Mouse (Mus musculus) liver, embryonic 16.5 days (tissue): ENCODE measurements at regions not wholly inside any gene's neighbourhood (a gene's known extent, or its start where the extent isn't known, plus 50 kb on each side); places are given as distances from the start of the nearest gene placed in this dataset.
A peak's percentile ranks its signal among the peaks of the same experiment; 100 is the strongest.

Experiments used
- ATAC-seq: fragments of 200-750 bp; cut with Nextera tagmentation; 2 replicates; pipeline ENCODE4 v1.8.0; 2017; ENCODE audit warnings: low read depth, mild to moderate bottlenecking, moderate number of reproducible peaks, moderate library complexity
- H3K27ac ChIP-seq: fragments of 300-500 bp; sonication (generic); 2 replicates; pipeline ENCODE4 v1.5.1; 2014; ENCODE audit warnings: mild to moderate bottlenecking, low read length
- H3K27me3 ChIP-seq: fragments of 300-500 bp; sonication (generic); 2 replicates; pipeline ENCODE4 v1.6.1; 2014; ENCODE audit warnings: low read depth, low read length, mixed read lengths; ENCODE audit not compliant: control insufficient read depth, insufficient read depth
- H3K36me3 ChIP-seq: fragments of 300-500 bp; sonication (generic); 2 replicates; pipeline ENCODE4 v1.6.1; 2014; ENCODE audit warnings: mild to moderate bottlenecking; ENCODE audit not compliant: control insufficient read depth, insufficient read depth
- H3K4me1 ChIP-seq: fragments of 300-500 bp; sonication (generic); 2 replicates; pipeline ENCODE4 v1.6.1; 2014; ENCODE audit warnings: low read depth, low read length, mixed read lengths; ENCODE audit not compliant: control insufficient read depth
- H3K4me2 ChIP-seq: fragments of 300-500 bp; sonication (generic); 2 replicates; pipeline ENCODE4 v1.6.1; 2014; ENCODE audit warnings: low read depth, low read length, mixed read lengths
- H3K4me3 ChIP-seq: fragments of 300-500 bp; sonication (generic); 2 replicates; pipeline ENCODE4 v1.5.1; 2014; ENCODE audit warnings: low read depth, mild to moderate bottlenecking, low read length
- H3K9ac ChIP-seq: fragments of 300-500 bp; sonication (generic); 2 replicates; pipeline ENCODE4 v1.6.1; 2014; ENCODE audit warnings: low read depth, low read length
- H3K9me3 ChIP-seq: fragments of 300-500 bp; sonication (generic); replicated peaks from 2 replicates; pipeline ENCODE4 v1.6.1; 2016; ENCODE audit warnings: low read length; ENCODE audit not compliant: control insufficient read depth
- WGBS: fragments of 180-500 bp; shearing (Covaris S2); extraction: QIAGEN DNeasy Blood & Tissue Kit; methylation state at CpG from one replicate; pipeline ENCODE4 v1.1.7; 2014; ENCODE audit not compliant: insufficient replicate concordance; 5-methylcytosine and 5-hydroxymethylcytosine counted together

DNA sequence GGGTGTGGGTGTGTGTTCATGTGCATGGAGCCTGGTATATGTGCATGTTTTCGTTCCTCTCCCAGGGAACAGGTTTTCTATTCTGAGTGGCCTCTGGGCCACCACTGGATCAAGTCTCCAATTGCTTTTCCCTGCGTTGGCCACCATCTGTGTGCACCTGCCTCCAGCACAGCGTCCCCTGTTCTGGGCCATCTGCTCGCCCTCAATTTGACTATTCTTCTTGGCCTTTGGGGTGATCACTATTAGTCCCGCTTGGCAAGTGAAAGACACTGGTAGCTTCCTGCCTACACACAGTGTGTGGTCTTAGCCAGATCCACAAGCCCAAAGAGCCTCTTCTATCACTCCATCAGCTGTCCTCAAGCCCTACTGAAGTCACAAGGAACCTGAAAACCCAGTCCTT lies 80.8 kb upstream of the Ppp1r26 start:
- Histone ChIP-seq H3K36me3 (no peaks in the 10 kb centered on the region), H3K4me2 (no peak overlapping the region), H3K27ac (no peak overlapping the region), H3K9ac (no peak overlapping the region), H3K9me3 (no peaks in the 10 kb centered on the region), H3K27me3 (no peaks in the 10 kb centered on the region), H3K4me3 (no peak overlapping the region), H3K4me1 (no peaks in the 10 kb centered on the region)
- no peak for ATAC-seq
- WGBS: 68% methylated on average over 5 of the region's 5 CpGs

DNA sequence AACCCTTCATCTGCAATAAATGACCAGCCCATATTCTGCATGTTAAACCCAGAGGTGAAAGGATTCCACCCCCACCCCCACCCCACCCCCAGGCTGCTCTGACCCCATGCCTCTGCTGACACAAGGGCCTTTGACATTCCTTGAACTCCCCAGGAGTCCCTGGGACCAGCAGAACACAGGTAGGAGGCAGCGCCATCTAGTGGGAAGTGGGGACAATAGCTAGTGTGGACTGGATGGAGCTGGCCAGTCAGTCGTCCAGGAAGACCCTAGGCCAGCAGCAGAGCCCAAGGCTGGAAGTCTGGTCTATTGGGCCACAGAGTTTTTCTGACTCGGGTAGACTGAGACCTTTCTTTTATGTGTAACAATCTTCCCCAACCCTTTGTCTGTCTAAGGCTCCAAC lies 71.8 kb upstream of the Ppp1r26 start:
- no peaks in the 10 kb centered on the region for H3K9me3 ChIP-seq
- no peak overlapping the region for H3K4me3 ChIP-seq
- H3K27ac ChIP-seq: no peak overlapping the region
- no peak overlapping the region for H3K4me2 ChIP-seq
- no peaks in the 10 kb centered on the region for H3K36me3 ChIP-seq
- ATAC-seq: no peak
- H3K27me3 ChIP-seq: no peaks in the 10 kb centered on the region
- H3K4me1 ChIP-seq: peaks cover 12% of the 10 kb centered on the region
- WGBS: 3% methylated on average over 3 of the region's 3 CpGs
- H3K9ac ChIP-seq: no peak overlapping the region

DNA sequence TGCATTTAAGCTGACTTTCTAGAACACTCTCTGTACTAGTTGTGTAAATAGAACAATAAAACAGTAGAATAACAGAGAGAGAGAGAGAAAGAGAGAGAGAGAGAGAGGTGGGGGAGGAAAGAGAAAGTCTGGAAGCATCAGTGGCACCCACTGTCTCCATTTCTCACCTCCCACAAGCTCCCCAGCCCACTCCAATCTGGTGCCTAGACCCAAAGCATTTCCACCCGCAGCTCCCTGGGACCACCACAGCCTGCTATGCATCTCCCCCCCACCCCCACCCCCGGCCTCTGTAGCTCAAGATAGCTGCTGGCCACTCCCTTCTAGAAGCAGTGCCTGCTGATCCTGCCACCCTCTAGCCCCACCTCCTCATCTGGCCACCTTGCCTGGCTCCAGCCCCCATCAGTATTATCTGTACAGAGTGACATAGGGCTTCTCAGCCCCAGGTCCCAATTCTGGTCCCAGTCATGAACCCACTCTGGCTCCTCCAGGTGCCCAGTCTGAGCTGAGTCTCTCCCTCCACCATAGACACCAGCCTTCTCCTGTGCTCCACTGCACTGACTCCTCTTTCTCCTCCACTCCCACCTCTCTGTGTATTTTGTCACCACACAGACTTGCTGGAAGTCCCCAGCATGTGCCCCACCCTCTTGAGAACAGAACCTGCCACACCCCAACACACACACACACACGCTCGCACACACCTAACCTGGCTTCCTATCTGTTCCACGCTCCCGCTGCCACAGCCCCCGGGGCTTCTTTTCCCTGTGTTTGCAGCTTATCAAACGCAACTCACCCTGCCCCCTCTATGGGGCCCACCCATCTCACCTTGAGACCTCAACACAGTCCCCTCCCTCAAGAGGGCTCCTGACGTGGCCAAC lies 68.4 kb upstream of the Ppp1r26 start:
- Histone ChIP-seq H3K4me1 (peaks cover 12% of the 10 kb centered on the region), H3K27ac (no peak overlapping the region; the same call in 1 of the 2 replicates), H3K4me2 (peak overlapping the region; percentile 51), H3K27me3 (no peaks in the 10 kb centered on the region), H3K36me3 (no peaks in the 10 kb centered on the region), H3K9ac (no peak overlapping the region), H3K4me3 (no peak overlapping the region), H3K9me3 (no peaks in the 10 kb centered on the region)
- ATAC-seq: peak; percentile 78
- WGBS: 22% methylated on average over 9 of the region's 9 CpGs

DNA sequence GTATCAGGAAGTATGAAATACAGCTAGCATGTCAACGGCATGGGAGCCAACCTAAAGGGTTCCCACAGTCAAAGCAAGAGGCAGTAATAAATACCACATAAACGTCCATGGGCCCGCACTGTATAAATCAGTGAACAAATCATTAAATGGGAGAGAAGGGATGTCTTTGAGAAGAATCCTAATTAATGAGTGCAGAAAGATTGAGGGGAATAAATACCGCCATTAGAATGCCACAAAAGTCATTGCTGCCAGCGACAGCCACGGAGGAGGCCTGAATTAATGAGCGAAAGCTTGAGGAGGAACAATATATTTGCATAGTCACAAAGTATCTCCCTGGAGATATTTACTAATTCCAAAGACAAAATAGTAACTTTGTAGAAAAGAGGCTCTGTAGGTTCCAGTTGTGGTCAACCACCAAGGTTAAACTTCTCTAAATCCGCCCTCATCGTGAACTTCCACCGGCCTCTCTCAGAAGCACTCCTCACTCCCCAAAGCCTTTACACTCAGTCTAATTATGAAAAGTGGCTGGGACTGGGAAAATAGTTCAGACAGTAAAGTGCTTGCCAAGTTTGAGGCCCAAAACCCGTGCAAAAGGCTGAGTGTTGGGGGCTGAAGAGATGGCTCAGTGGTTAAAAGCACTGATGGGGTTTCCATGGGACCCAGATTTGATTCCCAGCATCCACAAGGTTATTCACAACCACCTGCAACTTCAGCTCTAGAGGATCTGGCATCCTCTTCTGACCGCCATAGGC lies 64.4 kb upstream of the Ppp1r26 start:
- Histone ChIP-seq H3K9ac (no peak overlapping the region), H3K9me3 (no peaks in the 10 kb centered on the region), H3K4me1 (peaks cover 12% of the 10 kb centered on the region), H3K4me3 (no peak overlapping the region), H3K27ac (no peak overlapping the region), H3K27me3 (no peaks in the 10 kb centered on the region), H3K4me2 (no peak overlapping the region), H3K36me3 (no peaks in the 10 kb centered on the region)
- no peak for ATAC-seq
- WGBS: 66% methylated on average over 12 of the region's 12 CpGs

DNA sequence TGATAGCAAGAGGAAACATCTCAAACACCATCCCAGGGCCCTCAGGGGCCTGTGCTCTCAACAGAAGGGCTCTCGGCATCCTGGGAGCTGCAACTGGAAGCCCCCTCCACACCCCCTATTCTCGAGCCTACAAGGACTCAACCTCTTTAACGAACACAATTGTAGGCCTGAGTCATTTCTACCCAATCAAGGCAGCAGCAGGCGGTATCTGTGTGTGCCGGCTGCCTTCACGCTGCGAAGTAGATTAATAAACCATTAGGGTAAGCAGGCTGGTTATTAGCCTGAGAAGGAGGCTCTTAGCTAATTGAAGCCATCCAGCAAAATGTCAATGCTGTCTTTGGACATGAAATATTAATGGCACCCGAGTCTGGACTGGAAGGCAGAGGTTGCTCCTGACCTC lies 61.7 kb upstream of the Ppp1r26 start:
- H3K4me2 ChIP-seq: no peak overlapping the region
- ATAC-seq: no peak
- H3K27ac ChIP-seq: no peak overlapping the region
- H3K4me3 ChIP-seq: no peak overlapping the region
- H3K4me1 ChIP-seq: no peaks in the 10 kb centered on the region
- no peaks in the 10 kb centered on the region for H3K9me3 ChIP-seq
- H3K36me3 ChIP-seq: no peaks in the 10 kb centered on the region
- WGBS: 53% methylated on average over 8 of the region's 8 CpGs
- no peak overlapping the region for H3K9ac ChIP-seq
- H3K27me3 ChIP-seq: no peaks in the 10 kb centered on the region

DNA sequence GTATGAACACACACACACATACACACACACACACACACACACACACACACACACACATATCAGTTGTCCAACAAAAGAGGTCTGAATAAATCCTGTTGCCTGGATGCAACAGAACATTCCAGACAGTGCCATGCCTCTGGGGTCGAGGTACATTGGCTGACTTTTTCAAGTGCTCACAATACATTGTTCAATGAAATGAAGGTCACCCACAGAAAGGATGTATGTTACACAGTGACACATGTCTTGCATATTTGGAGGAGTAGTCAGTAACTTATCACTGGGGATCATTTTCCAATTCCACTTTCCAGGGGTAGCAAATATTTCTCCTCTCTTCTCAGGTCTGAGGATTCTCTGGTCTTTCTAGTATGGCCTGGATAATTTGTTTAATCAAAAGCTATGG lies 59.8 kb upstream of the Ppp1r26 start:
- Histone ChIP-seq H3K4me1 (no peaks in the 10 kb centered on the region), H3K27me3 (no peaks in the 10 kb centered on the region), H3K9me3 (no peaks in the 10 kb centered on the region), H3K36me3 (no peaks in the 10 kb centered on the region), H3K9ac (no peak overlapping the region), H3K4me2 (no peak overlapping the region), H3K4me3 (no peak overlapping the region), H3K27ac (no peak overlapping the region)
- 26% methylated on average over 1 of the region's 1 CpGs for WGBS
- ATAC-seq: no peak

DNA sequence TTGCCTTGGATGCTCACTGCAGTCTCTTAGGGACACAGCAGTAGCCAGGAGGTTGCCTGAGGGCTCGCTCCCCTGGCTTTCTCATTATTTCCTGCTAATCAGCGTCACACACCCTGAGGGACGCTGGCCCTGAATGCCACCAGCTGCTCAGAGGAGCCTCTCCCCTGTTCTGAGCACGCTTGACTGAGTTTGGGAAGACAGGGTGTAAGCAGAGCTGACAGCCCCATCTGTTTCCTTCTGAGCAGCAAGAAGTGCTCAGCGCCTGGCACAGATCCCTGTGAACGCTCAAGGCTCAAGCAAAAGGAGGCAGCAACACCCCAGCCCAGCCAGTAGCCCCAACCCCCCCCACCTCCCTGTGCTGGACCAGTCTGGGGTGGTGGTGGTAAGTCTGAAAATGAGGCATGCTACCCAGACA lies 59.2 kb upstream of the Ppp1r26 start:
- WGBS: 37% methylated on average over 6 of the region's 6 CpGs
- no peak overlapping the region for H3K9ac ChIP-seq
- no peak for ATAC-seq

DNA sequence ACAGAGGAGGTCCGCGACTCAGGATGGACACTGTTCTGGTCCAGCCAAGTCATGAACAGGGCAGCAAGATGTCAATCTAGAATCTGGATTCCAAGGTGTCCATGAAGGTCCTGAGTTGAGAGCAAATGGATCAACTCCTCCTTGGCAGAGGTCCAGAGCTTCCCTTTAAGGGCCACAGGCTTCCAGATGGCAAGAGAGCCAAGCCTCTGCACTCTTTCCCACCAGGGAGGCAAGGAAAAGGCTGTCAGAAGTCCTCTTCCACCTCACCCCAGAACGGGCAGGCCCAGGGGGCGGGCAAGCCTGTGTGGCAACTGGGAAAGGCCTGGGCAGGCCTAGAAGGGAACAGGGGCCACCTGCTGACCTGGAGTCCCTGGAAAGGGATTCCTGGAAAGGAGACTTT lies 58.7 kb upstream of the Ppp1r26 start:
- Histone ChIP-seq H3K36me3 (no peaks in the 10 kb centered on the region), H3K4me3 (no peak overlapping the region), H3K27me3 (no peaks in the 10 kb centered on the region), H3K9ac (no peak overlapping the region), H3K4me1 (no peaks in the 10 kb centered on the region), H3K4me2 (no peak overlapping the region), H3K27ac (no peak overlapping the region), H3K9me3 (no peaks in the 10 kb centered on the region)
- no peak for ATAC-seq
- WGBS: 69% methylated on average over 4 of the region's 4 CpGs

More for the DNA sequence above, 59.2 kb upstream of the Ppp1r26 start:
- H3K36me3 ChIP-seq: no peaks in the 10 kb centered on the region
- no peaks in the 10 kb centered on the region for H3K27me3 ChIP-seq
- no peak overlapping the region for H3K4me3 ChIP-seq
- no peaks in the 10 kb centered on the region for H3K9me3 ChIP-seq
- no peak overlapping the region for H3K27ac ChIP-seq
- H3K4me1 ChIP-seq: no peaks in the 10 kb centered on the region
- H3K4me2 ChIP-seq: no peak overlapping the region

DNA sequence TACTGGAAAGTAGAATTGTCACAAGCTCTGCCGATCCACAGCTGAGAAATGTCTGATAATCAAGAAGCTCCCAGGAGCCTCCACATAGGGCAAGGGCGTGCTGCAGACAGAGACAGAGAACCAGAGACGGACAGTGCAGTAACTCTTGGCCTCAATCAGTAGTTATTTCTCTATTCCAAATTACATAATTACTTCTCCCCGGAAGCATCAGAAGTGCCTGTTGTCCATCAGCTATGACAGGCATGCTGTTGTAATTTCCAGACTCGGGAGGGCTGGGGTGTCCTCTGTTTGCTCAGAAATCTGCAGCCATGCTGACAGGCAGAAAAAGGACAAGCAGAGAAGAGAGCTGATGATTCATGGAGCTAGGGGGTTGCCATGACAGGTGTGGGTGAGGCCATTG lies 56.9 kb upstream of the Ppp1r26 start:
- ATAC-seq: no peak
- no peaks in the 10 kb centered on the region for H3K4me1 ChIP-seq
- no peak overlapping the region for H3K9ac ChIP-seq
- no peak overlapping the region for H3K4me2 ChIP-seq
- H3K9me3 ChIP-seq: no peaks in the 10 kb centered on the region
- no peak overlapping the region for H3K4me3 ChIP-seq
- no peak overlapping the region for H3K27ac ChIP-seq
- 54% methylated on average over 5 of the region's 5 CpGs for WGBS
- H3K36me3 ChIP-seq: no peaks in the 10 kb centered on the region
- H3K27me3 ChIP-seq: no peaks in the 10 kb centered on the region
